Mouse (Mus musculus) midbrain, embryonic 15.5 days (tissue): ENCODE measurements at regions not wholly inside any gene's neighbourhood (a gene's known extent, or its start where the extent isn't known, plus 50 kb on each side); places are given as distances from the start of the nearest gene placed in this dataset.

Source experiments
- ATAC-seq: fragments of 200-750 bp; cut with Nextera tagmentation; replicated peaks from 2 replicates; pipeline ENCODE4 v1.8.0; 2017; ENCODE audit warnings: moderate TSS enrichment
- H3K27ac ChIP-seq: fragments of 300-500 bp; sonication (generic); 2 replicates; pipeline ENCODE4 v1.5.1; 2015; ENCODE audit warnings: mild to moderate bottlenecking, inconsistent platforms
- H3K27me3 ChIP-seq: fragments of 300-500 bp; sonication (generic); replicated peaks from 2 replicates; pipeline ENCODE4 v1.6.1; 2015; ENCODE audit warnings: inconsistent platforms
- H3K36me3 ChIP-seq: fragments of 300-500 bp; sonication (generic); replicated peaks from 2 replicates; pipeline ENCODE4 v1.6.1; 2015; ENCODE audit warnings: inconsistent platforms
- H3K4me1 ChIP-seq: fragments of 300-500 bp; sonication (generic); 2 replicates; pipeline ENCODE4 v1.6.1; 2015; ENCODE audit warnings: inconsistent platforms
- H3K4me2 ChIP-seq: fragments of 300-500 bp; sonication (generic); 2 replicates; pipeline ENCODE4 v1.6.1; 2015; ENCODE audit warnings: inconsistent platforms, mild to moderate bottlenecking, moderate library complexity
- H3K4me3 ChIP-seq: fragments of 300-500 bp; sonication (generic); 2 replicates; pipeline ENCODE4 v1.5.1; 2015; ENCODE audit warnings: mild to moderate bottlenecking, inconsistent platforms
- H3K9ac ChIP-seq: fragments of 300-500 bp; sonication (generic); 2 replicates; pipeline ENCODE4 v1.6.1; 2015; ENCODE audit warnings: mild to moderate bottlenecking, inconsistent platforms
- H3K9me3 ChIP-seq: fragments of 300-500 bp; sonication (generic); 2 replicates; pipeline ENCODE4 v1.6.1; 2016; ENCODE audit warnings: inconsistent platforms
- WGBS: fragments of 180-500 bp; shearing (Covaris S2); methylation state at CpG from one replicate; pipeline ENCODE4 v1.1.7; 2015; ENCODE audit warnings: mixed read lengths; 5-methylcytosine and 5-hydroxymethylcytosine counted together

DNA sequence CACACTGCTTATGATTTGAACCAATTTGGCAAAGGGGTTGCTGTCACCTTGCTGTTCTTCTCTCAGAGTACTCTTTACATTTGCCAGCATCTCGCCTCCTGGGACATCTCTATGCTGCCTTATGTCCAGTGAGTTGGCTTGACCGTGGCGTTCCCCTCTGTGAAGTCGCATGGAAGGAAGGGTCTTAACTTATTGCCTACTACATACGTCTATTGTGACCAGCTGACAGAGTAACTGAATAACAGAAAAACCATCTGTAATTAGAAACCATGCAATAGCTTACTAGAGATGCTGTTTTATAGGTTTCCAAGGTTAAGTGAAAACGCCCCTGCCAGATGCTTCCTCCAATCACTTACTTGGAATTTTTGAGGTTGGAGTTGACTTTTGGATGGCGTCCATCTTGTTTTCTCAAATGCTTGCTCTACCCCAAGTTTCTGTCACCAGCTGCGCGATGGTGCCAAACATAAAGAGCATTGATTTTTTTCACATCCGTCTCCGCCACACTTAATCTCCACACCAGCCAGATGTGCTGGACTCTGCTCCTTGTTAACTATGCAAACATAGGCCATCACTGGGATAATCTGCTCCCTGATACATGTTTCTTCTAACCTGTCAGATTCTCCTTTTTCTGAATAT, 241.7 kb upstream of the Nt5e start:
- no peaks in the 10 kb centered on the region for H3K36me3 ChIP-seq
- whole genome bisulfite sequencing, result 91% methylated on average over 11 of the region's 11 CpGs
- no peak overlapping the region for H3K9ac ChIP-seq
- no peak for ATAC-seq
- H3K27ac ChIP-seq, result no peak overlapping the region
- no peaks in the 10 kb centered on the region for H3K4me1 ChIP-seq
- H3K27me3 ChIP-seq, result no peaks in the 10 kb centered on the region
- no peak overlapping the region for H3K4me2 ChIP-seq
- H3K9me3 ChIP-seq, result no peaks in the 10 kb centered on the region
- no peak overlapping the region for H3K4me3 ChIP-seq

DNA sequence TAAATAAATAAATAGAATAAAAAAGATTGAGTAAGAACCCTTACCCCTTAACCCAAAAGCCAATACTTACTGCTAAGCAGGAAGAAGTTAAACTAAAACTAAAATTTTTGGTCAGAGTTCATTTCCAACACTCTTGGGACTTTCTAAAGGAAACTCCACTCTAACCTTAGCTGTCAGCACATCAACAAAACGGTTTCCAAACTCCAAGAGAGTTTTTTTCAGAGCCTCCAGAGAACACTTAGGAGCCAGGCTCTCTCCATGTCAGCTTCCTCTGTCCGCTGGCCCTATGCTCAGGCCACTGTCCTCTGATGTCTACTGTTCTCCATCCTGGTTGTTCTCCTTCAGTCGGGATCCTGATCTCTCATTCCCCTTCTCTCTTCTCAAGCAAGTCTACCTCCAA, 241.1 kb upstream of the Nt5e start:
- 74% methylated on average over 3 of the region's 3 CpGs for WGBS
- no peak overlapping the region for H3K4me3 ChIP-seq
- H3K9me3 ChIP-seq, result no peaks in the 10 kb centered on the region
- H3K27ac ChIP-seq, result no peak overlapping the region
- no peaks in the 10 kb centered on the region for H3K4me1 ChIP-seq
- no peak overlapping the region for H3K4me2 ChIP-seq
- H3K27me3 ChIP-seq, result no peaks in the 10 kb centered on the region
- no peak overlapping the region for H3K9ac ChIP-seq
- no peaks in the 10 kb centered on the region for H3K36me3 ChIP-seq
- ATAC-seq, result no peak

DNA sequence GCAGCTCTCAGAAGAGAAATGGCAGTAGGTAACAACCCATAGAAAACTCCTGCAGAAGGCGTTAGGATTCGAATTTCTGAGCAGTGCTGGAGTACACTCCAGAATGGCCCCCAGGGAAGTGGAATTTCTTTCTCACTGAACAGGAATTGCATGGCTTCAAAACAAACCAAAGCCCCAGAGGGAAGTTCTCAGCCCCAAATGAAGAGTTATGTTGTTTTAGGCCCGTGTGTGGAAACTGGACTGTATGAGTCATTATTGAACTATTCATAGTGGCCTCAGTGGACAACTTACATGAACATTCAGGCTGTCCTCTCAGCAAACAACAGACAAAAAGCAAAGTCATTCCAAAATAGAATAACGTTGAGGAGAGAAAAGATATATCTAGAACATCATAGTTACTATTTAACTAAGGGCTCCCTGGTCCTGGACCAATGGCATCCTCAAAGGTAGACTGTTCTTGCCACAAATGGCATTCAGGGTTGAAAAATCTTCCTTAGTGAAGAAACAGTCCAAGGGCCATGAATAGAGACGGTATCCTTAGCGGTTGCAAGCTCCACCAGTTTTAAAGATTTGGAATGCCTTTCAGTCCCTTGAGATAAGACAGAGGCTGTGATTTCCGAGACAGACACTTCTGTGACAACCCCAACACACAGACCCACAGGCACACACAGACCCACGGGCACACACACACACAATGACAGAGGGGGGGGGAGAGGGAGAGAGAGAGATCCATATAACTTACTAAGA, 235.0 kb upstream of the Nt5e start:
- Histone ChIP-seq H3K4me3 (no peak overlapping the region), H3K27ac (no peak overlapping the region), H3K27me3 (no peaks in the 10 kb centered on the region), H3K36me3 (no peaks in the 10 kb centered on the region), H3K9me3 (no peaks in the 10 kb centered on the region), H3K4me1 (no peaks in the 10 kb centered on the region), H3K9ac (no peak overlapping the region), H3K4me2 (no peak overlapping the region)
- no peak for ATAC-seq
- WGBS, result 77% methylated on average over 8 of the region's 8 CpGs

DNA sequence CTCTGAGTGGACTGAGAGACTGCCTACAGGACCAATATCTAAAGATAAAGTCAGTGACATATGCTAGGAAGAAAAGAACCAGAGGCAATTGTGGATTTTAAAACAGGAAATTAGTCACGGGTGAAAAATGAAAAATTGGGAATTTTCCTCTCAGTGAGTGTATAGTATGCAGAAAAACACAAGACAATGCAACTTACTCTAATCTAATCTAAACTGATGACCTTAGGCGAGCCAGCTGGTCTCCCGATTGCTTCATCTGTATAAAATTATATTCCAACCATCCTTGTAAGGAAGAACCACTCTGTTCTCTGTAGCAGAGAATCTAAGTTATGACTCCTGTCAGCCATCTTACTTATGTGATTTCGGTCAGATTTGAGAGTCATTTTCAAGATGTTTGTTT, 234.4 kb upstream of the Nt5e start:
- Histone ChIP-seq H3K27ac (no peak overlapping the region), H3K9ac (no peak overlapping the region), H3K4me3 (no peak overlapping the region), H3K4me1 (no peaks in the 10 kb centered on the region), H3K27me3 (no peaks in the 10 kb centered on the region), H3K4me2 (no peak overlapping the region), H3K9me3 (no peaks in the 10 kb centered on the region), H3K36me3 (no peaks in the 10 kb centered on the region)
- WGBS, result 90% methylated on average over 4 of the region's 4 CpGs
- no peak for ATAC-seq

DNA sequence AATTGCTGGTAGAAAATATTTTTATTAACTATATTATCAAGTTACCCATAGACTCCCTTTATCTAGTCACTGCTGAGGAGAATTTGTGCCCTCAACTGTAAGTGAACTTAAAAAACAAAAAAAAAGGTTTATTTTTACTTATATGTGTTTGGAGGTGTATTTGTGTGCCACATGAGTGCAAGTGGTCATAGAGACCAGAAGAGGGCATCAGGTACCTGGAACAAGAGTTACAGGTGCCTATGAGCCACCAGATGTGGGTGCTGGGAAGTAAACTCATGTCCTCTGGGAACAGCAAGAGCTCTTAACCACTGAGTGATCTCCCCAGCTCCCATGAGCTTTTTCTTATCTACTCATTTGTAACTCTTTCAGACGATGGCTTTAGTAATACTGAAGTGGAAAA, 213.9 kb upstream of the Nt5e start:
- Histone ChIP-seq H3K27me3 (no peaks in the 10 kb centered on the region), H3K27ac (no peak overlapping the region), H3K4me1 (no peaks in the 10 kb centered on the region), H3K4me3 (no peak overlapping the region), H3K36me3 (no peaks in the 10 kb centered on the region), H3K4me2 (no peak overlapping the region), H3K9me3 (no peaks in the 10 kb centered on the region), H3K9ac (no peak overlapping the region)
- 64% methylated on average over 1 of the region's 1 CpGs for WGBS
- ATAC-seq, result no peak

DNA sequence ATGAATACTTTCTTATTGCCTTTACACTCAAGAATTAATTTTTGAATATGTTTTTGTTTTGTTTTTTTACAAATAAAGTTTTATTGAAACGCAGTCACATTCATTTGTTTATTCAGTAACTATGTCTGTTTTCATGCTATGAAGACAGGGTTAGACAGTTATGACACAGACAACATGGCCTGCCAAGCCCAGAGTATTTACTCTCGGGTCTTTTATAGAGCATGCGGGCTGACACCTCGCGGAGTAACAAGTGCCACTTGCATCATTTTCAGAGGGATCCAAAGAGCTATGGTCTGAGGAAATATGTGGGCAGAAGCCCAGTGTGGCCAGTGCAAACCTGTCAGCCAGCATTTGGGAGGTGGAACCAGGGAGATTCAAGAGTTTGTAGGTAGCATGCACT, 206.5 kb upstream of the Nt5e start:
- H3K9ac ChIP-seq, result no peak overlapping the region
- no peak overlapping the region for H3K4me3 ChIP-seq
- no peak overlapping the region for H3K4me2 ChIP-seq
- H3K4me1 ChIP-seq, result no peaks in the 10 kb centered on the region
- no peak for ATAC-seq
- H3K9me3 ChIP-seq, result no peaks in the 10 kb centered on the region
- no peaks in the 10 kb centered on the region for H3K27me3 ChIP-seq
- H3K27ac ChIP-seq, result no peak overlapping the region
- H3K36me3 ChIP-seq, result no peaks in the 10 kb centered on the region
- 87% methylated on average over 5 of the region's 5 CpGs for WGBS

DNA sequence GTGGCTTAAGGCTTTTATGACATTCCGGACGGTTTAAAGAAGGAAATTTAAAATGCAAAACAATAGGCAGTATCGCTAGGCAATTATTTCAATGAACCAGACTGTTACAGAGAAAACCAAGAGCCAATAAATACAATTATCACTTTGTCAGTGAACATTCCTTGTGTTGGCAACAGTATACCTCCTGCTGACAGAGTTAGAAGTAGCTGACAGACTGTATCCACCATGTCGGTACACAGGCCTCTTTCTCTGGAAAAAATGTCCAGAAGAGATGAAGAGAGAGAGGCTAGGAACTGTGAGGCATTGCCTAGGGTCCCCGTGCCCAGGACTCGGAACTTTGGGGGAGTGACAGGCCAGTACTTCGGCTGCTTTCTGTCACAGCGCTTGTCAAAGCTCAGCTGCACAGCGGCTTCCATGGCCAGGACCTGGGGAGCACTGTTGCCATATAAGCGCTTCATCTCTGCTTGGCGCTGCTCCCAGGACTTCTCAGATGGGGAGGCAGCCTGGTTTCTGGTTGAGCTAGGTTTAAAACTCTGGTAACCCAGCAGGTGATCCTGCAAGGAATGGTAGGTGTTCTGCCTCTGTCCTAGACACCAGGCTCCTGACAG, 205.9 kb upstream of the Nt5e start:
- Histone ChIP-seq H3K27ac (no peak overlapping the region), H3K4me3 (no peak overlapping the region), H3K9ac (no peak overlapping the region), H3K4me2 (no peak overlapping the region), H3K9me3 (no peaks in the 10 kb centered on the region), H3K27me3 (no peaks in the 10 kb centered on the region), H3K36me3 (no peaks in the 10 kb centered on the region), H3K4me1 (no peaks in the 10 kb centered on the region)
- 89% methylated on average over 11 of the region's 11 CpGs for WGBS
- ATAC-seq, result no peak

DNA sequence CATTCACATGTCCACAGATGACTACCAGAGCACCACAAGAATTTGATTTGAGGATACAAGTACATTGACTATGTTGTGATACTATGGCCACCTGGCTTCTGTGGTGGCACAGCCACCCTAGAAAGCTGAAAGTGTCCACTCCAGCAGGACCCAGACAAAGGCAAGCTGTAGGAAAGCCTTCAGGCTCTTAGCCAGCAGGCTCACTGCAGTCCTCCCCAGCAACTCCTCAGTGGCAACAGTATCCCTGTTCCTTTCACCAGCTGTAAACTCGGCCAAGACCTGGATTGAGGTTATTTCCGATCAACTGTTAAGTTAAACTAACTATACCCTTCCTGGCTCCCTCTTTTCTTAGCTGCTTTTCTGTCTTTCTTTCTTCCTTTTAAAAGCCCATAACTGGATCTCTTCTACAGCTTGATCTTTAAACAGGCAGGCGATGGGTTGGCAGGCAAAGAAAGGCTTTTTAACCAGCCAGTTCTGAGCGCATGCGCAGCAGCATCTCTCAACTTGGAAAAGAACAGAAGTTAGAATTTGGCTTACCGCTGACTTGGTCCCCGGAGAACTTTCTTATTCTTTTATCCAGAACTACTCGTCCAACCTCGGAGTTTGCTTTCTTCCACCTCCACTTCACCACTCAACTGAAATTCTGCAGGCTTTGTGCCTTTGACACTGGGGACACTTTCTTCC, 202.5 kb upstream of the Nt5e start:
- no peak overlapping the region for H3K4me3 ChIP-seq
- H3K4me1 ChIP-seq, result no peaks in the 10 kb centered on the region
- no peak overlapping the region for H3K27ac ChIP-seq
- no peak for ATAC-seq
- H3K4me2 ChIP-seq, result no peak overlapping the region
- WGBS, result 89% methylated on average over 9 of the region's 9 CpGs
- no peak overlapping the region for H3K9ac ChIP-seq
- no peaks in the 10 kb centered on the region for H3K27me3 ChIP-seq
- H3K36me3 ChIP-seq, result no peaks in the 10 kb centered on the region
- no peaks in the 10 kb centered on the region for H3K9me3 ChIP-seq

DNA sequence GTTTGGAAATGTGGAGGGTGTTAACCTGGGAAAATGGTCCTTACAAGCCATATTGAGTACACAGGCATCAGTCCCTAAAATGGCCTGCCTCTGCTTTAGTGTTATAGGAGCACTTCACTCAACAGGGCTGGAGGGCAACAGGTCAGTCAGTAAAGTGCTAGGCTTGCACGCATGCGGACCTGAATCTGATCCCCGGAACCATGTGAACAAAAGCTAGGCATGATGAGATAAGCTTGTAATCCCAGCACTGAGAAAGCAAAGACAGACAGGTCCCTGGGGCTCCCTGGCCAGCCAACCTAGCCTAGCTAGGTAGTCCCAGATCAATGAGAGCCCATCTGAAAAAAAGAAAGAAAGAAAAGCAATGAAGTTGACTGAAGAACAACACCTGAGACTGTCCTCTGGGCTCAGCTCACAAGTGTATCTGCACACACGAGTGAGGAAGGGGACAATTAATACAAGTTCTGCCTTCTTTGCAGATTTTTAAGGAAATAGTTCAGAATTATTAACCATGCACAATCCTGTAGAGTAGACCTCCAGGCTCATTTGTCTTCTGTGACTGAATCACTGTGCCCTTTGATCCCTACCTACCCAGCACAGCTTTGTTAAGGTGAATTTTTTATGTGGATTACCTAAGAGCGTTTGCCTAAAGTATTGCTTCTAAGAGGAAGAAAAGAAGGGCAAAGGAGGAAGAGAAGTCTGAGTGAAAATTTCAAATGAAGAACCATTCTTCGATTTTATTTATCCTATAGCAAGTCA, 163.8 kb upstream of the Nt5e start:
- Histone ChIP-seq H3K4me2 (no peak overlapping the region), H3K9ac (no peak overlapping the region), H3K27ac (no peak overlapping the region), H3K36me3 (no peaks in the 10 kb centered on the region), H3K4me3 (no peak overlapping the region), H3K27me3 (no peaks in the 10 kb centered on the region), H3K4me1 (no peaks in the 10 kb centered on the region), H3K9me3 (no peaks in the 10 kb centered on the region)
- WGBS, result 69% methylated on average over 6 of the region's 6 CpGs
- ATAC-seq, result no peak

DNA sequence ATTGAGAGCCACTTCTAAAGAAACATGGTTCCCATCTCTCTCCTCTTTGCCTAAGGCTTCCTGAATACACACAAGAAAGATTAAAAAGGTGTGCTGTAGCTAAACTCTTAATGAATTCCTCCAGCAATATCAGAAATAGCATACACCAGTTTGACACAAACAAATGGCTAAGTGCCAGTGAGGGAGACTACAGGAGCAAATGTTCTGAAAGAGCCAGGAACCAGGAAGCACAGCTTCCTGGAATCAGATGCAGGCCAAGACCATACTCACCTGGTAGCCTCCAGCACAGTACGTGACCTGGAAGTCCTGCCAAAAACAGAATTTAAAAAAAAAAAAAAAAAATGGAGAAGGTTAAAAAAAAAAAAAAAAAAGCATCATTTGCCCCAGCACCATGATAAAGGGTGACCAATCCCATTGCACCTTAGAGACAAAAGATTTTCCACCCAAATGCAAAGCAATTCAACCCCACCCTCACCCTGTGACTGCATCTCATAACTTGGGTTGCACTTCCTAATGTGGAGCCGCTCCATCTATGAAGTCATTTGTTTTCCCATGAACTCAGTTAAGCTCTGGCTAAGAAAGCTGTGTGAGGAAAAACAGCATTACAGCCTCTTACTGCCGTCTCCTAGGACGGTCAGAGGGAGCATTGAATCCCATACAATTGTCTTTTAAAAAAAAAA, 149.3 kb upstream of the Nt5e start:
- no peak overlapping the region for H3K9ac ChIP-seq
- WGBS, result 80% methylated on average over 4 of the region's 4 CpGs

DNA sequence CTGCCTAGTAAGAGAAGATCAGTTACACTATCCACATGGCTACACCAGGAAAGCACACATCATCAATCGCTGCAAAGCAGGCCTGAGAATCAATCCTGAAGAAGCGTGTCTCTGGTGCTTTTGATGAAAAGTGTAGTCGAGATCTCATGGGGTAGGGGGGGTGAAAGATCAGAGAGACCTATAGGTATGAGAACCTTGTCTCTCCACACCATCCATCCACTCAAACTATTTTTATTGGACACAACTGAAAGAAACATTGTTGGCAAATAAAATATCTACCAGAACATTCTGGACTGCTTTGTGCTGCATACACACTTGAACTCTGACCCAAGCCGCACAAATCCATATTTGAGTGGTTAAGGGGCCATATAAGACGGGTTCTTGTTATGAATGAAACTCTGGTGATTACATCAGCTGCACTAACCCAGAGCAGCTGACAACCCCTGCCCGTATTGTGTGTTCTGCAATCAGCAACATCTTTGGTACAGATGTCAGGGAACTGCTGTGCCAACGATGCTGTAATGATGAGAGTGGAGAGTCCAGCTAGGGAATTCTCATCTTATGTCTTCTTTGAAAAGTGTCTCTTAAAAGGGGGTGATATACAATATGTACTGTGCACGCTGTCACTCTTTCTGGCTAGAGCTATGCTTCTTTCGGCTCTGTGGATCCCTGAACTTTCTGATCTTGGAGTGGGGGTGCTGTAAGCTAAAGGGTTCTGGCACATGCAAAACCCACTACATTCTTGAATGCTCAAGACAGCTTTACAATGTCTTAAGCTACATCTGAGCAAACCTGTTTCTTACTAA, 145.6 kb upstream of the Nt5e start:
- ATAC-seq, result no peak
- Histone ChIP-seq H3K36me3 (no peaks in the 10 kb centered on the region), H3K27me3 (no peaks in the 10 kb centered on the region), H3K9ac (no peak overlapping the region), H3K27ac (no peak overlapping the region), H3K4me1 (no peaks in the 10 kb centered on the region), H3K4me3 (no peak overlapping the region), H3K9me3 (no peaks in the 10 kb centered on the region), H3K4me2 (no peak overlapping the region)
- 90% methylated on average over 9 of the region's 9 CpGs for WGBS

More for the DNA sequence above, 149.3 kb upstream of the Nt5e start:
- Histone ChIP-seq H3K27ac (no peak overlapping the region), H3K4me3 (no peak overlapping the region), H3K4me2 (no peak overlapping the region), H3K9me3 (no peaks in the 10 kb centered on the region), H3K4me1 (no peaks in the 10 kb centered on the region), H3K36me3 (no peaks in the 10 kb centered on the region), H3K27me3 (no peaks in the 10 kb centered on the region)
- no peak for ATAC-seq
